Mouse (Mus musculus): ENCODE data around the gene Fam171b.

The Fam171b gene

GRCm38 (mm10) chr2:83812483-83813272 is at the start of gene Fam171b:
Gene Fam171b (plus strand): TSS chr2:83812636.
- in situ Hi-C loops (cut with MboI, MseI), result loop anchor here (10.0 kb wide), 1 partner anchor 542 kb away; no protein-coding TSS in a partner anchor

- in situ Hi-C loops (cut with MboI, MseI), result no loop called here
Observed at GRCm38 (mm10) chr2:83766058-83766457, 46.4 kb upstream of the Fam171b start.

GRCm38 (mm10) chr2:83766878-83767277 is 45.6 kb upstream of the Fam171b start:
- in situ Hi-C loops (cut with MboI, MseI), result no loop called here

GRCm38 (mm10) chr2:83768311-83769047 is 44.0 kb upstream of the Fam171b start:
- in situ Hi-C loops (cut with MboI, MseI), result no loop called here

- in situ Hi-C loops (cut with MboI, MseI), result no loop called here
Observed at GRCm38 (mm10) chr2:83771155-83771812, 41.2 kb upstream of the Fam171b start.

- in situ Hi-C loops (cut with MboI, MseI), result no loop called here
Observed at GRCm38 (mm10) chr2:83791330-83792073, 20.9 kb upstream of the Fam171b start.

- in situ Hi-C loops (cut with MboI, MseI), result no loop called here
Observed at GRCm38 (mm10) chr2:83792102-83792501, 20.3 kb upstream of the Fam171b start.

GRCm38 (mm10) chr2:83795766-83796165 is 16.7 kb upstream of the Fam171b start:
- in situ Hi-C loops (cut with MboI, MseI), result no loop called here

- in situ Hi-C loops (cut with MboI, MseI), result no loop called here
Observed at GRCm38 (mm10) chr2:83797902-83798497, 14.4 kb upstream of the Fam171b start.

GRCm38 (mm10) chr2:83813273-83813892 is 947 bp downstream of the Fam171b start:
- in situ Hi-C loops (cut with MboI, MseI), result loop anchor here (10.0 kb wide), 1 partner anchor 541 kb away; no protein-coding TSS in a partner anchor

GRCm38 (mm10) chr2:83814009-83814408 is 1.6 kb downstream of the Fam171b start:
- in situ Hi-C loops (cut with MboI, MseI), result loop anchor here (10.0 kb wide), 1 partner anchor 541 kb away; no protein-coding TSS in a partner anchor

GRCm38 (mm10) chr2:83816147-83816546 is 3.7 kb downstream of the Fam171b start:
- in situ Hi-C loops (cut with MboI, MseI), result loop anchor here (10.0 kb wide), 1 partner anchor 539 kb away; no protein-coding TSS in a partner anchor

- in situ Hi-C loops (cut with MboI, MseI), result no loop called here
Observed at GRCm38 (mm10) chr2:83825161-83825560, 12.7 kb downstream of the Fam171b start.

- in situ Hi-C loops (cut with MboI, MseI), result no loop called here
Observed at GRCm38 (mm10) chr2:83828895-83829539, 16.6 kb downstream of the Fam171b start.

GRCm38 (mm10) chr2:83832903-83833302 is 20.5 kb downstream of the Fam171b start:
- in situ Hi-C loops (cut with MboI, MseI), result loop anchor here (10.0 kb wide), 1 partner anchor 482 kb away; no protein-coding TSS in a partner anchor

- in situ Hi-C loops (cut with MboI, MseI), result loop anchor here (10.0 kb wide), 1 partner anchor 479 kb away; no protein-coding TSS in a partner anchor
Observed at GRCm38 (mm10) chr2:83835313-83836070, 23.1 kb downstream of the Fam171b start.

GRCm38 (mm10) chr2:83848495-83848894 is 36.1 kb downstream of the Fam171b start:
- in situ Hi-C loops (cut with MboI, MseI), result no loop called here

- in situ Hi-C loops (cut with MboI, MseI), result no loop called here
Observed at GRCm38 (mm10) chr2:83853423-83853822, 41.0 kb downstream of the Fam171b start.

GRCm38 (mm10) chr2:83856236-83856635 is 43.8 kb downstream of the Fam171b start:
- in situ Hi-C loops (cut with MboI, MseI), result no loop called here
